Mouse (Mus musculus): ENCODE measurements around the gene Grin2c. TPM values are rescaled to one million over a fixed set of nuclear protein-coding genes. Genes with fewer than 3 reads are reported as not detected.

Grin2c gene
- polyA plus RNA-seq, 1 experiment from 2014 or later = 0.04 TPM

DNA sequence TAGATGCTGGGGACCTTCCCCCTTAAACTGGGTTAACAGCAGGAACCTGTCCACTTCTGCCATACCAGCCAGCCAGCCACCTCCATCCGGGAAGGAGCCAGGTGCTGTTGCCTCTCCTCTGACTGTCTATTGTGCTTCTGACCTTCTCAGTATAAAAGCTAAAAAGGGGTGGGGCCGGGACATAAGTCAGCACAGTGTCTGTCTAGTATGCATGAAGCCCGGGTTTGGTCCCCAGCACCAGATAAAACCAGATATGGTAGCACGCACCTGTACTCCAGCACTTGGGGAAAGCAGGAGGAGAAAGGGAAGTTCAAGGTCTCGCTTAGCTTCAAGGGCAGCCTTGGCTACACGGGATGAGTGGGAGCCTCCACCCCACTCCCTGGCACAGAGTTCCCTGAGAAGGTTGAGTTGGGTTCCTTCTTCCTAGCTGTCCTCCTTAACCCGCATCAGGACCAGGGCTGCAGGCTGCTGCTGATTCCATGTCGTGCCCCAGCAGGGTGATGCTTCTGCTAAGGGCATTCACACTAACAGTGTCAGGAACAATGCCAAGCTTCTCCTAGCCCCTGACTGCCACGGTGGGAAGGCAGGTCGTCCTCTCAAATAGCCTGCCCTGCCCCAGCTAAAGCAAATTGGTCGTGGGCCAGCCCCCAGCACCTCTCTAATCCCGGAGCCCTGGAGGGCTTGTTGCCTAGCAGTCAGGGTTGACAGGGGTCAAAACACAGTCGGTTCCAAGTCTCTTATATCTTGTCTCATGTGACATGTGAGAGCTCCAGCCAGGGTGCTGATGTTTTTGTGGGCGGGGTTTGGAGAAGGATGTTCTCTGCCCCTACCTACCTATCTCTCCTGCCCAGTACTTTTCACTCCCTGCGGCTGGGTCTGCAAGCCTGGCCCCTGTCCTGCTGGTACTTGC is 37.8 kb downstream of the Grin2c start:
- Histone ChIP-seq H3K4me2 (ENCODE audit: low read depth, severe bottlenecking) (no peak overlapping the region), H3K27ac (replicated peaks; ENCODE audit: low read depth, low read length) (no peak overlapping the region), H3K9ac (ENCODE audit: low read length) (no peak overlapping the region), H3K9me3 (ENCODE audit: control insufficient read depth, low read length) (no peaks in the 10 kb centered on the region), H3K4me3 (ENCODE audit: low read depth, low read length) (no peak overlapping the region), H3K27me3 (ENCODE audit: control insufficient read depth, insufficient read depth, low read length) (no peaks in the 10 kb centered on the region), H3K4me1 (ENCODE audit: control insufficient read depth, insufficient read depth, low read length) (peaks cover 10% of the 10 kb centered on the region), H3K36me3 (ENCODE audit: control insufficient read depth, insufficient read depth, low read length) (no peaks in the 10 kb centered on the region)
- DNase-seq (ENCODE audit: low spot score) = no peak
- ATAC-seq (ENCODE audit: insufficient number of reproducible peaks, low FRiP score, low TSS enrichment, low read depth) = no peak
- WGBS = 52% methylated on average over 15 of the region's 15 CpGs

DNA sequence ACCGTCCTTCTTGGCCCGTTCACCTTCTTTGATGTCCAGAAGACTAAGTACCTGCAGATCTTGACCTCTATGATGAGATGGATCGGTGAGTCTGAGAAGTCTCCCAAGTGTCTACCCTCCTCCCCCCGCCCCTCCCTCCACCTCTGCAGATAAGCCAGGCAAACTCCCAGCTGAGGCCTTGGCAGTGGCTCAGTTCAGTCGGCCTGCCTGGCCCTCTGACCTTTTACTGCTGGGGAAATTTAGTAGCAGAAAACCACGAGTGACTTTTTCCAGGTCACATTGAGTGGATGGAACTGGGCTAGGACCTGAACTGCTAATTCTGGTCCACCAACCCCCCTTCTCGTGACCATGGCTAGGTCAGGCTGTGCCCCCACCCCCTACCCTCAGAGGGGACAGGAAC is 38.6 kb downstream of the Grin2c start:
- Histone ChIP-seq H3K36me3 (ENCODE audit: control insufficient read depth, insufficient read depth, low read length) (no peaks in the 10 kb centered on the region), H3K27me3 (ENCODE audit: control insufficient read depth, insufficient read depth, low read length) (0 out of 2 replicates have a peak, but pooled peaks cover 2% of the 10 kb centered on the region), H3K4me1 (ENCODE audit: control insufficient read depth, insufficient read depth, low read length) (peaks cover 13% of the 10 kb centered on the region), H3K4me2 (ENCODE audit: low read depth, severe bottlenecking) (no peak overlapping the region), H3K9ac (ENCODE audit: low read length) (no peak overlapping the region), H3K27ac (replicated peaks; ENCODE audit: low read depth, low read length) (no peak overlapping the region), H3K4me3 (ENCODE audit: low read depth, low read length) (no peak overlapping the region), H3K9me3 (ENCODE audit: control insufficient read depth, low read length) (no peaks in the 10 kb centered on the region)
- DNase-seq (ENCODE audit: low spot score) = no peak
- ATAC-seq (ENCODE audit: insufficient number of reproducible peaks, low FRiP score, low TSS enrichment, low read depth) = no peak
- WGBS = 44% methylated on average over 7 of the region's 7 CpGs

DNA sequence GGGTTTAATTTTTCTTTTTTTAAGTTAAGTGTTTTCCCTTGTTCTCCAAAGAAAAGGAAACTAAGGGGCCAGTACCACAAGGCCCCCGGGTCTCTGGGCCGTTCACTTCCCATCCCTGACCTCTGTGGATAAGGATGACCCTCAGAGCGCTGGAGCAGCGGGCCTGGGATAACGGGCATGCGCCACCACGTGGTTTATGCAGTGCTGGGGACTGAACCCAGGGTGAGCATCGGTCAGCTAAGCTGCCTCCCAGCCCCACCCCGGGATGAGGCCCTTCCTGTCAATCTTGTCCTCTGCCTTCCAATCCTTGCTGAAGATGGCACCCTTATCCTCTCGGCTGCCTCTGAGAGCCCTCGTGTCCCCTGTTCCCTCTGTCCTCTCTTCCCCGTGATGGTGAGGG is 39.4 kb downstream of the Grin2c start:
- Histone ChIP-seq H3K27ac (replicated peaks; ENCODE audit: low read depth, low read length) (no peak overlapping the region), H3K9ac (ENCODE audit: low read length) (no peak overlapping the region), H3K4me1 (ENCODE audit: control insufficient read depth, insufficient read depth, low read length) (peaks cover 18% of the 10 kb centered on the region), H3K27me3 (ENCODE audit: control insufficient read depth, insufficient read depth, low read length) (0 out of 2 replicates have a peak, but pooled peaks cover 3% of the 10 kb centered on the region), H3K4me2 (ENCODE audit: low read depth, severe bottlenecking) (no peak overlapping the region), H3K4me3 (ENCODE audit: low read depth, low read length) (no peak overlapping the region), H3K36me3 (ENCODE audit: control insufficient read depth, insufficient read depth, low read length) (no peaks in the 10 kb centered on the region), H3K9me3 (ENCODE audit: control insufficient read depth, low read length) (no peaks in the 10 kb centered on the region)
- WGBS = 22% methylated on average over 12 of the region's 12 CpGs
- DNase-seq (ENCODE audit: low spot score) (no peak), ATAC-seq (ENCODE audit: insufficient number of reproducible peaks, low FRiP score, low TSS enrichment, low read depth) (no peak)

DNA sequence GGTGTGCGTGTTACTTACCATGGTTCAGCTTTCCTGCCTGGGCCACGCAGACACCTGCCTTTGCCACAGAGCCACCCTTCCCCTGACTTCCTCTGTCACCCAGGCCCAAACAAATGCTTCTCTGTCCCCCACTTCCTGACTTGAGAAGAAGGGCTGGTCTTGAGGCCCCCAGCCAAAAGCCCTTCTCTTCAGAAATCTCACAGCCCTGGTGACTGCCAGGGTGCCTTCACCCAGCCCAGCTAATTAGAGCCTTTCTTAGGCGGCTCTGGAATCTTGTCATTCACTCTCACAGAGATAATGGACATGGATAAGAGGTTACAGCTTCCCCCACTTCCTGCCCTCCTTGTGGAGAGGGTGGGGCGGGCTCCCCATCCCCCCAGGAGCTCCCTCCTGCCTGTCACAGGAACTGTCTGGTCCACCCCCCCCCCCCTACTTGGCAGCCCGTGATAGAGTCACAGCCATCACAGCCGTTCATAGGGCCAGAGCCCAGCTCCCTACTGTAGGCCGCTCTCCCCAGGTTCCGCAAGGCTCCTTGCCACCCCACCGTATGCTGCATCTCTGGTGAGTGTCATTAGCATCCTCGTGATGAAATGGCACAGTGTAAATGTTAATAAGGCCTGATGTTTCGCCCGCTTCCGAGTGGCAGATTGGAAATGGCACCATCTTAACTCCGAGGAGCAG is 40.1 kb downstream of the Grin2c start:
- no peaks in the 10 kb centered on the region for H3K36me3 ChIP-seq (ENCODE audit: control insufficient read depth, insufficient read depth, low read length)
- H3K27ac ChIP-seq (replicated peaks; ENCODE audit: low read depth, low read length) = no peak overlapping the region
- no peaks in the 10 kb centered on the region for H3K9me3 ChIP-seq (ENCODE audit: control insufficient read depth, low read length)
- peaks cover 23% of the 10 kb centered on the region for H3K4me1 ChIP-seq (ENCODE audit: control insufficient read depth, insufficient read depth, low read length)
- no peak overlapping the region for H3K4me2 ChIP-seq (ENCODE audit: low read depth, severe bottlenecking)
- no peak for ATAC-seq (ENCODE audit: insufficient number of reproducible peaks, low FRiP score, low TSS enrichment, low read depth)
- 0 out of 2 replicates have a peak, but pooled peaks cover 3% of the 10 kb centered on the region for H3K27me3 ChIP-seq (ENCODE audit: control insufficient read depth, insufficient read depth, low read length)
- 33% methylated on average over 14 of the region's 14 CpGs for WGBS
- no peak for DNase-seq (ENCODE audit: low spot score)
- H3K4me3 ChIP-seq (ENCODE audit: low read depth, low read length) = no peak overlapping the region
- no peak overlapping the region for H3K9ac ChIP-seq (ENCODE audit: low read length)

DNA sequence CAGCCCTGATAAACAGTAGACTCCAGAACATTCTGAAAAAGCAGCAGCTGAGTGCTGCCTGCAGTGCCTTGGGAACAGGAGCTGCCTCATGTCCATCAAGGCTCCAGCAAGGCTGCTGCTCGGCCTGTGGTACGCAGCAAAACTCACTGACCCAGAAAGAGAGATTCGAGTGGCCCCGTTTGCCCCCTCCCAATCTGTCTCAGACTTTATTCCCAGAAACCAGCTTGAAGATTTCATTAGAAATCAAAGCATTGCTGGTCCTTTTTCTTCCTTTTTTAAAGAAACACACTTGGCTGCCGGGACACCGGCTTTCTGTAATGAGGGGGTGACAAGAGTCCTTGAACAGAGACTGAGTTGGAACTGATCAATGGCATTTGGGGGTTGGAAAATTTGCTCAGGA is 41.7 kb downstream of the Grin2c start:
- Histone ChIP-seq H3K36me3 (ENCODE audit: control insufficient read depth, insufficient read depth, low read length) (no peaks in the 10 kb centered on the region), H3K27ac (replicated peaks; ENCODE audit: low read depth, low read length) (no peak overlapping the region), H3K9ac (ENCODE audit: low read length) (no peak overlapping the region), H3K9me3 (ENCODE audit: control insufficient read depth, low read length) (no peaks in the 10 kb centered on the region), H3K4me3 (ENCODE audit: low read depth, low read length) (no peak overlapping the region), H3K27me3 (ENCODE audit: control insufficient read depth, insufficient read depth, low read length) (0 out of 2 replicates have a peak, but pooled peaks cover 3% of the 10 kb centered on the region), H3K4me1 (ENCODE audit: control insufficient read depth, insufficient read depth, low read length) (peaks cover 20% of the 10 kb centered on the region), H3K4me2 (ENCODE audit: low read depth, severe bottlenecking) (no peak overlapping the region)
- WGBS = 73% methylated on average over 6 of the region's 6 CpGs
- no peak for DNase-seq (ENCODE audit: low spot score)
- no peak for ATAC-seq (ENCODE audit: insufficient number of reproducible peaks, low FRiP score, low TSS enrichment, low read depth)

DNA sequence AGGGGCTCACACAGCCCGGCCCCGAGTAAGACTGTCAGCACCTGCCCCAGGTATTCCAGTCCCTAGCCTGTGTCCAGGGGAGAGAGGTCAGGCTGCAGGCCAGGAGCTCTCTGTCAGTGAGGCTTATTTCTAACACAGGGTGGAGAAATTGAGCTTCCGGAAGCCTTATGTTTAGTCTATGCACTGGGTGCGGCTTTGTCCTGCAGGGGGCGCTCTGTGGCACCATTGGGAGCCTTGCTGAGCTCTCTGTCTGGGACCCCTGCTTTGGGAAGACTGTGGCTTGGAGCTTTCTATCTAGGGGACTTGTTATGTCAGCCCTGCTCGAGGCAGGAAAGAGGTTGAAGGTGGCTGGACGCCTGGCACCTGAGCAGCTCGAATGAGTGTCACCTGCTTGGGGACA is 42.2 kb downstream of the Grin2c start:
- WGBS = 42% methylated on average over 8 of the region's 8 CpGs
- no peak overlapping the region for H3K4me3 ChIP-seq (ENCODE audit: low read depth, low read length)
- no peaks in the 10 kb centered on the region for H3K9me3 ChIP-seq (ENCODE audit: control insufficient read depth, low read length)
- H3K4me1 ChIP-seq (ENCODE audit: control insufficient read depth, insufficient read depth, low read length) = peaks cover 20% of the 10 kb centered on the region
- H3K9ac ChIP-seq (ENCODE audit: low read length) = no peak overlapping the region
- H3K27me3 ChIP-seq (ENCODE audit: control insufficient read depth, insufficient read depth, low read length) = 0 out of 2 replicates have a peak, but pooled peaks cover 3% of the 10 kb centered on the region
- no peaks in the 10 kb centered on the region for H3K36me3 ChIP-seq (ENCODE audit: control insufficient read depth, insufficient read depth, low read length)
- DNase-seq (ENCODE audit: low spot score) = peak; percentile 79
- no peak overlapping the region for H3K27ac ChIP-seq (replicated peaks; ENCODE audit: low read depth, low read length)
- no peak for ATAC-seq (ENCODE audit: insufficient number of reproducible peaks, low FRiP score, low TSS enrichment, low read depth)
- H3K4me2 ChIP-seq (ENCODE audit: low read depth, severe bottlenecking) = no peak overlapping the region

DNA sequence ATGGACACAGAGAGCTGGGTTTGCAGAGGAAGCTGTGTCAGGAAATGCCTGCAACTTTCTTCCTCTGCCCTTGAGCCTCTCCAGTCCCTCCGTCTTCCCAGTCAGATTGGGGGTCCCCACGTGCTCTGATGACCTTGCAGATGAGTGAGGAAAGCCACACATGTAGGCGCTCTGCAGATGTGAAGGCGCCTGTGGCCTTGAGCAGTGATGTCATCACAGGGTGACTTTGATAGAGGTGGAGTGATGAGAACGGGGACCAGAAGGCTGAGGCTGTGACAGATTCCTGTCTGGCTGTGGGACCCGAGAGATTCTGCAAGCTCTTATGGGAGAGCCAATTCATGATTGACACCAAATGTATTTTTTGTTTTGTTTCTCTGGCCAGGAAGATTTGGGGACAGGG is 43.2 kb downstream of the Grin2c start:
- Histone ChIP-seq H3K9me3 (ENCODE audit: control insufficient read depth, low read length) (no peaks in the 10 kb centered on the region), H3K4me1 (ENCODE audit: control insufficient read depth, insufficient read depth, low read length) (peaks cover 24% of the 10 kb centered on the region), H3K36me3 (ENCODE audit: control insufficient read depth, insufficient read depth, low read length) (no peaks in the 10 kb centered on the region), H3K4me3 (ENCODE audit: low read depth, low read length) (no peak overlapping the region), H3K27me3 (ENCODE audit: control insufficient read depth, insufficient read depth, low read length) (0 out of 2 replicates have a peak, but pooled peaks cover 3% of the 10 kb centered on the region), H3K27ac (replicated peaks; ENCODE audit: low read depth, low read length) (no peak overlapping the region), H3K9ac (ENCODE audit: low read length) (no peak overlapping the region), H3K4me2 (ENCODE audit: low read depth, severe bottlenecking) (no peak overlapping the region)
- ATAC-seq (ENCODE audit: insufficient number of reproducible peaks, low FRiP score, low TSS enrichment, low read depth) (no peak), DNase-seq (ENCODE audit: low spot score) (no peak)
- WGBS = 64% methylated on average over 6 of the region's 6 CpGs

DNA sequence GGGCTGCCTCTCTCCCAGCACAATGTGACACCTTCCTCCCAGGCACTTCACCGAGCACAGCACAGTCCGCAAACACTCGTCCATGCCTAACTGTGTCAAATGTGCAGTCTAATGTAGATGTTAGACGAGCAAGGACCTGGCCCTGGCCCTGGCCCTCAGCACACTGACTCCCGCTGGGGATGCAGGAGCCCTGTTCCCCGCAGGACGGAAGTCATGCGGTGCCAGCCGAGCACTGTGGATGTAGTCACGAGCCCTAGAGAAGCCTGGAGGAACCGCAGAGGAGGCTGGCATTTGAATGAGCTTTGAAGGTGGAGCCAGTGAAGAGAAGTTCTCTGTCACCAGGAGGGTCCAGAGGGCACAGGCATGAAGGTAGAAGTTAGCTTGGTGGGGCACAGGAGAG is 43.6 kb downstream of the Grin2c start:
- H3K4me2 ChIP-seq (ENCODE audit: low read depth, severe bottlenecking) = no peak overlapping the region
- no peak overlapping the region for H3K4me3 ChIP-seq (ENCODE audit: low read depth, low read length)
- H3K27ac ChIP-seq (replicated peaks; ENCODE audit: low read depth, low read length) = 0 out of 2 replicates have a peak overlapping the region, but pooled peaks have one; percentile 26
- no peak overlapping the region for H3K9ac ChIP-seq (ENCODE audit: low read length)
- peaks cover 28% of the 10 kb centered on the region for H3K4me1 ChIP-seq (ENCODE audit: control insufficient read depth, insufficient read depth, low read length)
- no peak for DNase-seq (ENCODE audit: low spot score)
- no peaks in the 10 kb centered on the region for H3K9me3 ChIP-seq (ENCODE audit: control insufficient read depth, low read length)
- WGBS = 63% methylated on average over 11 of the region's 11 CpGs
- no peaks in the 10 kb centered on the region for H3K36me3 ChIP-seq (ENCODE audit: control insufficient read depth, insufficient read depth, low read length)
- ATAC-seq (ENCODE audit: insufficient number of reproducible peaks, low FRiP score, low TSS enrichment, low read depth) = no peak
- H3K27me3 ChIP-seq (ENCODE audit: control insufficient read depth, insufficient read depth, low read length) = 0 out of 2 replicates have a peak, but pooled peaks cover 3% of the 10 kb centered on the region
